Mouse (Mus musculus) CD4-positive, CD25-positive, alpha-beta regulatory T cell, adult 4 months (primary cell): ENCODE measurements at regions not wholly inside any gene's neighbourhood (a gene's known extent, or its start where the extent isn't known, plus 50 kb on each side); places are given as distances from the start of the nearest gene placed in this dataset.
"Not testable (repeated sequence)": the region's sequence is repeated elsewhere in the genome, so short reads cannot be mapped to it uniquely, and the experiment has no call there.

Experiments
- ATAC-seq: one replicate; pipeline ENCODE4 v1.8.0; 2017

- no peak for ATAC-seq
These were observed 176.5 kb downstream of the Tmx1 start for GRCm38 (mm10) chr12:70629371-70629770.

- no peak for ATAC-seq
These were observed 178.4 kb downstream of the Tmx1 start for GRCm38 (mm10) chr12:70631281-70631680.

- no peak for ATAC-seq
These were observed 180.3 kb downstream of the Tmx1 start for GRCm38 (mm10) chr12:70633194-70633593.

GRCm38 (mm10) chr12:70633622-70634365 lies 180.9 kb downstream of the Tmx1 start:
- ATAC-seq, result no peak

GRCm38 (mm10) chr12:70635997-70636396 lies 183.1 kb downstream of the Tmx1 start:
- no peak for ATAC-seq

GRCm38 (mm10) chr12:70640186-70640585 lies 185.1 kb upstream of the Frmd6 start:
- ATAC-seq, result no peak

GRCm38 (mm10) chr12:70644910-70645309 lies 180.4 kb upstream of the Frmd6 start:
- ATAC-seq, result no peak

- ATAC-seq, result no peak
These were observed 179.9 kb upstream of the Frmd6 start for GRCm38 (mm10) chr12:70645407-70645806.

- no peak for ATAC-seq
These were observed 177.8 kb upstream of the Frmd6 start for GRCm38 (mm10) chr12:70647516-70647915.

GRCm38 (mm10) chr12:70648179-70648811 lies 177.0 kb upstream of the Frmd6 start:
- no peak for ATAC-seq

GRCm38 (mm10) chr12:70648812-70649188 lies 176.5 kb upstream of the Frmd6 start:
- no peak for ATAC-seq

- no peak for ATAC-seq
These were observed 175.6 kb upstream of the Frmd6 start for GRCm38 (mm10) chr12:70649691-70650090.

- ATAC-seq, result no peak
These were observed 174.8 kb upstream of the Frmd6 start for GRCm38 (mm10) chr12:70650470-70650869.

GRCm38 (mm10) chr12:70652751-70653150 lies 172.6 kb upstream of the Frmd6 start:
- no peak for ATAC-seq

GRCm38 (mm10) chr12:70653971-70654370 lies 171.3 kb upstream of the Frmd6 start:
- ATAC-seq, result no peak

GRCm38 (mm10) chr12:70654546-70654945 lies 170.8 kb upstream of the Frmd6 start:
- ATAC-seq, result no peak

GRCm38 (mm10) chr12:70655411-70655811 lies 169.9 kb upstream of the Frmd6 start:
- ATAC-seq, result no peak

- ATAC-seq, result no peak
These were observed 169.3 kb upstream of the Frmd6 start for GRCm38 (mm10) chr12:70655900-70656544.

GRCm38 (mm10) chr12:70656805-70657492 lies 168.4 kb upstream of the Frmd6 start:
- no peak for ATAC-seq

GRCm38 (mm10) chr12:70657493-70657810 lies 167.9 kb upstream of the Frmd6 start:
- ATAC-seq, result no peak

GRCm38 (mm10) chr12:70658106-70658505 lies 167.2 kb upstream of the Frmd6 start:
- no peak for ATAC-seq

GRCm38 (mm10) chr12:70660388-70660787 lies 164.9 kb upstream of the Frmd6 start:
- no peak for ATAC-seq

GRCm38 (mm10) chr12:70668158-70668557 lies 157.2 kb upstream of the Frmd6 start:
- ATAC-seq, result not testable (repeated sequence)
